Mouse (Mus musculus) liver, embryonic 14.5 days (tissue): ENCODE results near the gene Abcb11.

Source experiments
- CTCF ChIP-seq: IDR thresholded peaks from 2 replicates; pipeline ENCODE4 v1.5.1; 2016; ENCODE audit warnings: antibody characterized with exemption, low read depth, control low read depth
- EP300 ChIP-seq: IDR thresholded peaks from 2 replicates; pipeline ENCODE4 v1.6.1; 2016; ENCODE audit warnings: antibody characterized with exemption, low read depth

DNA sequence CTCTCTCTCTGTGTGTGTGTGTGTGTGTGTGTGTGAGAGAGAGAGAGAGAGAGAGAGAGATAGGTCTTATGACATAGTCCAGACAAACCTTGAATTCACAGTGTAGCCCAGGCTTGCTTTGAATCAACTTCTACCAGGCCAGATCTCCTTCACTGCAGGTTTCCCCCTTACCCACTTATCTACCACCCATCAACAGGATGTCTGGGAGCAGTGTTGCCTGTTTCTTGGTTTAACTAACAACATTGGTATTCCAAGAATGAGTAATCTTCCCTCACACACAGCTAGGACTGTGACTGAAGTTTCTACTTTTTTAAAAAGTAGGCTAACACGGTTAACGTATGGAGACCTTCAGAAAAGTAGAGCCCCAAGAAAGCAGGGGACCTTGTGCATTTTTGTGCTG, 34.4 kb upstream of the Abcb11 start:
- TF ChIP-seq CTCF (no peak), EP300 (no peak)
